1 mouse cellular context compared by ENCODE assay signal in genomic region chr3:127459858-127460257, GRCm38 (mm10).
TF ChIP-seq lines count a peak whose summit lies in the region.

No protein-coding gene starts in this region.

TF ChIP-seq in MEL, 35 proteins besides CTCF, POLR2A, EP300 and RAD21 (continued from another document):
- TF ChIP-seq GATA1 (IDR thresholded peaks at IDR 0.05; ENCODE audit: low read depth, low read length): peak; percentile 16; the same call in 1 of the 2 replicates
- 0 out of 2 replicates have a peak, but pooled peaks have one; percentile 62 for TF ChIP-seq RCOR1 (IDR thresholded peaks at IDR 0.05; ENCODE audit: low read depth, low read length)
- TF ChIP-seq TAL1 (IDR thresholded peaks at IDR 0.05; ENCODE audit: low read length): no peak
- no peak for TF ChIP-seq MAFK (IDR thresholded peaks at IDR 0.05; ENCODE audit: borderline replicate concordance, low read depth, low read length)
- TF ChIP-seq POLR2AphosphoS2 (IDR thresholded peaks at IDR 0.05; ENCODE audit: low read length): no peak
- no peak for TF ChIP-seq JUND (IDR thresholded peaks at IDR 0.05; ENCODE audit: low read depth, low read length)
- peak; percentile 70; the same call in 1 of the 2 replicates for TF ChIP-seq TCF12 (IDR thresholded peaks at IDR 0.05; ENCODE audit: low read depth, low read length)
- TF ChIP-seq UBTF (IDR thresholded peaks at IDR 0.05; ENCODE audit: borderline replicate concordance, insufficient read depth, low read depth, low read length): no peak
- TF ChIP-seq ELF1 (IDR thresholded peaks at IDR 0.05; ENCODE audit: low read depth, low read length): no peak
- TF ChIP-seq MAX (IDR thresholded peaks at IDR 0.05; ENCODE audit: low read length): no peak
- TF ChIP-seq GABPA (IDR thresholded peaks at IDR 0.05; ENCODE audit: low read depth, low read length): no peak
- TF ChIP-seq MEF2A (IDR thresholded peaks at IDR 0.05; ENCODE audit: extremely low read depth, insufficient replicate concordance, low read depth, low read length, poor library complexity, severe bottlenecking): no peak
- no peak for TF ChIP-seq CHD2 (IDR thresholded peaks at IDR 0.05; ENCODE audit: low read length)
- TF ChIP-seq E2F4 (IDR thresholded peaks at IDR 0.05; ENCODE audit: borderline replicate concordance, low read depth, low read length): no peak
